Mouse (Mus musculus) testis, adult 2 months (tissue): ENCODE data around the gene Gm20388. TPM values are rescaled to one million over a fixed set of nuclear protein-coding genes. Genes with fewer than 3 reads are reported as not detected.

Source experiments
- H3K27ac ChIP-seq: fragments of 200-500 bp; 2 replicates; pipeline ENCODE4 v1.5.1; 2012; ENCODE audit warnings: low read depth, low read length; ENCODE audit not compliant: control insufficient read depth, insufficient read depth
- H3K27me3 ChIP-seq: fragments of 200-500 bp; 2 replicates; pipeline ENCODE4 v1.6.1; 2012; ENCODE audit warnings: mild to moderate bottlenecking, low read length, moderate library complexity; ENCODE audit not compliant: control insufficient read depth, insufficient read depth
- H3K36me3 ChIP-seq: fragments of 200-500 bp; 2 replicates; pipeline ENCODE4 v1.6.1; 2012; ENCODE audit warnings: mild to moderate bottlenecking, low read length; ENCODE audit not compliant: control insufficient read depth, insufficient read depth
- H3K4me1 ChIP-seq: fragments of 200-500 bp; 2 replicates; pipeline ENCODE4 v1.6.1; 2012; ENCODE audit warnings: low read length; ENCODE audit not compliant: control insufficient read depth, insufficient read depth
- H3K4me3 ChIP-seq: fragments of 200-500 bp; 2 replicates; pipeline ENCODE4 v1.5.1; 2012; ENCODE audit warnings: low read depth, mild to moderate bottlenecking, low read length, moderate library complexity, mixed read lengths; ENCODE audit not compliant: control insufficient read depth
- CTCF ChIP-seq: fragments of 200-500 bp; IDR thresholded peaks from 2 replicates; pipeline ENCODE4 v1.5.1; 2012; ENCODE audit warnings: low read depth, mild to moderate bottlenecking, inconsistent platforms, low read length, moderate library complexity; ENCODE audit not compliant: control insufficient read depth, insufficient read depth, insufficient replicate concordance
- POLR2A ChIP-seq: fragments of 200-500 bp; IDR thresholded peaks from 2 replicates; pipeline ENCODE4 v1.6.1; 2012; ENCODE audit warnings: low read depth, mild to moderate bottlenecking, inconsistent platforms, low read length, moderate library complexity; ENCODE audit not compliant: control insufficient read depth
- polyA plus RNA-seq: library from polyadenylated mRNA; depleted of rRNA; stranded (reverse); fragments of >200 nt; gene quantifications from 2 replicates; pipeline ENCODE4 v1.2.3, GENCODE M21; 2012

Gm20388 gene
- polyA plus RNA-seq, 1 experiment: 5.6 TPM

DNA sequence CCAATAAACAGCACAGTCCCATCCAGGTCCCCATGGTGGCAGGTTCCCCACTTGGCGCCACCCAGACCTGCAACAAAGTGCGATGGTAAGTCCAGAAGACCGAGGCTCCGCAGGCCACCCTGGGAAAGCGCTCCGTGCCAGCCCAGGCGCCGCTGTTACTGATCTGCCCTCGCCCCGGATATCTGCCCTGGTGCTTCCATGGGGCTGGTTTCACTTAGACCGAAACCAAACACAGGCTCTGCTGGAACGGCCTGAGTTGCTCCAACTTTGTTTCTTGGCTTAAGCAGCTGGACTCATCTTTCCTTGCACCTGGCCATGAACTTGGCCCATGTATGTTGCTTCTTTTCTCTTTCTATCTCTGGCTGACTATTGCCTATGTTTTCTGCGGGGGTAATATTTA lies 2068.0 kb downstream of the Gm20388 start:
- Histone ChIP-seq H3K4me1 (peaks cover 9% of the 10 kb centered on the region), H3K27ac (no peak overlapping the region), H3K27me3 (no peaks in the 10 kb centered on the region), H3K4me3 (no peak overlapping the region), H3K36me3 (peaks cover 3% of the 10 kb centered on the region; the same call in 1 of the 2 replicates)
- no peak for TF ChIP-seq POLR2A
- TF ChIP-seq CTCF: no peak

GRCm38 (mm10) chr8:121980792-121981519 lies 2070.3 kb downstream of the Gm20388 start:
- TF ChIP-seq POLR2A (no peak), CTCF (no peak)
- no peaks in the 10 kb centered on the region for H3K27me3 ChIP-seq
- H3K27ac ChIP-seq: no peak overlapping the region
- H3K36me3 ChIP-seq: peaks cover 1% of the 10 kb centered on the region; the same call in 1 of the 2 replicates
- no peak overlapping the region for H3K4me3 ChIP-seq
- H3K4me1 ChIP-seq: peaks cover 9% of the 10 kb centered on the region

GRCm38 (mm10) chr8:121981520-121981895 lies 2070.9 kb downstream of the Gm20388 start:
- TF ChIP-seq POLR2A (no peak), CTCF (no peak)
- Histone ChIP-seq H3K27me3 (no peaks in the 10 kb centered on the region), H3K27ac (no peak overlapping the region), H3K4me1 (peaks cover 9% of the 10 kb centered on the region), H3K4me3 (no peak overlapping the region), H3K36me3 (peaks cover 1% of the 10 kb centered on the region; the same call in 1 of the 2 replicates)

GRCm38 (mm10) chr8:121985673-121986072 lies 2075.0 kb downstream of the Gm20388 start:
- TF ChIP-seq POLR2A (no peak), CTCF (no peak)
- H3K4me3 ChIP-seq: no peak overlapping the region
- no peaks in the 10 kb centered on the region for H3K36me3 ChIP-seq
- H3K27ac ChIP-seq: no peak overlapping the region
- no peaks in the 10 kb centered on the region for H3K27me3 ChIP-seq
- peaks cover 6% of the 10 kb centered on the region for H3K4me1 ChIP-seq

DNA sequence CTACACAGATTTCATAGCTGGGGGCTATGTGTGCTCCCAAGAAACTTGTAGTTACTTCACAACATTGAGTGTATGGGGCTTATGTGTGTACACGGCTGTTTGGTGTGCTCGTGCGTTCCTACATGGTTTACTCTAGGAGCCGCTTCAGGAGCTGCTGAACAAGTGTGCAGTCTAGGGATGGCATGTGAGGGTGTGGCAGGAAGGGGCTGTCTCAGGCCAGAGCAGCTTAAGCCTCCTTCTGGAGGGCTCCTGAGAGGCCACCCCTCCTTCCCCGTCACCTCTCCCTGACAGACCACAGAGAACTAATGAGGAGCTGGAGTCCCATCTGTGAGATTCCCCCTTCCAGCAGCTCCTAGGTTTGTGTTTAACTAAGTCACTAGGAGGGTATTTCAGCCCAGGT lies 2077.3 kb downstream of the Gm20388 start:
- Histone ChIP-seq H3K4me3 (no peak overlapping the region), H3K36me3 (no peaks in the 10 kb centered on the region), H3K4me1 (no peaks in the 10 kb centered on the region), H3K27me3 (no peaks in the 10 kb centered on the region), H3K27ac (no peak overlapping the region)
- TF ChIP-seq CTCF (no peak), POLR2A (no peak)

- H3K36me3 ChIP-seq: no peaks in the 10 kb centered on the region
- no peak overlapping the region for H3K4me3 ChIP-seq
- no peaks in the 10 kb centered on the region; the same call in 1 of the 2 replicates for H3K4me1 ChIP-seq
- TF ChIP-seq CTCF (no peak), POLR2A (no peak)
- no peaks in the 10 kb centered on the region for H3K27me3 ChIP-seq
- no peak overlapping the region for H3K27ac ChIP-seq
Observed at GRCm38 (mm10) chr8:121990506-121991255, 2080.0 kb downstream of the Gm20388 start.

DNA sequence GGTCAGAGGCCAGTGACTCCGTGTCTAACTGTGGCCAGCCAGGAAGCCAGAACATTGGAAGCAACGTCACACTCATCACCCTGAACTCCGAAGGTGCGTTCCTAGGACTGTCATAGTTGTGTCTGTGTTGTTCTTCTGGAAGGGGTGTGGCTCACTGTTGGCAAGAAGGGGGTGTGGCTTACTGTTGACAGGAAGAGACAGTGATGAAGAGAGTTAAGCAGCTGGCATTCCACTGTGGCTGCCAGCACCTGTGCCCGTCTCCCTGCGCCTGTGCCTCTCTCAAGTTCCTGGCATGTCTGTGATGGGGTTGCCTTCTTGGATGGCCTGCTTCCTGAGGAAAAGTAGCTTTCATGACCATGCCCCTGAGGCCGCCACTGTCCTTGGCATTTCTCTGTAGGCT lies 2081.0 kb downstream of the Gm20388 start:
- Histone ChIP-seq H3K27me3 (no peaks in the 10 kb centered on the region), H3K4me1 (no peaks in the 10 kb centered on the region; the same call in none of the 2 replicates), H3K4me3 (no peak overlapping the region), H3K36me3 (no peaks in the 10 kb centered on the region), H3K27ac (no peak overlapping the region)
- TF ChIP-seq CTCF (no peak), POLR2A (no peak)
